Mouse (Mus musculus): ENCODE data around the gene Krt12. TPM values are rescaled to one million over a fixed set of nuclear protein-coding genes. Genes with fewer than 3 reads are reported as not detected.
A peak's percentile ranks its signal among the peaks of the same experiment; 100 is the strongest.

Krt12 gene
- polyA plus RNA-seq, 1 experiment from 2014 or later: not detected

- WGBS: 82% methylated on average over 2 of the region's 2 CpGs
- no peak for ATAC-seq (ENCODE audit: low FRiP score, low read depth)
- Histone ChIP-seq H3K36me3 (no peaks in the 10 kb centered on the region), H3K9ac (no peak overlapping the region), H3K9me3 (no peaks in the 10 kb centered on the region), H3K4me2 (replicated peaks) (no peak overlapping the region), H3K4me3 (no peak overlapping the region), H3K4me1 (no peaks in the 10 kb centered on the region), H3K27ac (no peak overlapping the region), H3K27me3 (peaks cover 14% of the 10 kb centered on the region; the same call in 1 of the 2 replicates)
Observed at GRCm38 (mm10) chr11:99396661-99397060, 25.4 kb downstream of the Krt12 start.

- no peak overlapping the region for H3K4me3 ChIP-seq
- no peak overlapping the region for H3K4me2 ChIP-seq (replicated peaks)
- H3K27ac ChIP-seq: no peak overlapping the region
- 32% methylated on average over 3 of the region's 3 CpGs for WGBS
- no peaks in the 10 kb centered on the region for H3K4me1 ChIP-seq
- ATAC-seq (ENCODE audit: low FRiP score, low read depth): no peak
- peaks cover 14% of the 10 kb centered on the region; the same call in 1 of the 2 replicates for H3K27me3 ChIP-seq
- H3K9me3 ChIP-seq: no peaks in the 10 kb centered on the region
- no peak overlapping the region for H3K9ac ChIP-seq
- H3K36me3 ChIP-seq: no peaks in the 10 kb centered on the region
Observed at GRCm38 (mm10) chr11:99396034-99396433, 26.0 kb downstream of the Krt12 start.

GRCm38 (mm10) chr11:99392492-99392891 lies 29.6 kb downstream of the Krt12 start:
- no peaks in the 10 kb centered on the region for H3K4me1 ChIP-seq
- H3K9ac ChIP-seq: no peak overlapping the region
- H3K27ac ChIP-seq: no peak overlapping the region
- no peaks in the 10 kb centered on the region for H3K36me3 ChIP-seq
- H3K9me3 ChIP-seq: no peaks in the 10 kb centered on the region
- H3K4me3 ChIP-seq: no peak overlapping the region
- no peaks in the 10 kb centered on the region; the same call in 1 of the 2 replicates for H3K27me3 ChIP-seq
- WGBS: 86% methylated on average over 10 of the region's 10 CpGs
- ATAC-seq (ENCODE audit: low FRiP score, low read depth): no peak
- no peak overlapping the region for H3K4me2 ChIP-seq (replicated peaks)

- 79% methylated on average over 6 of the region's 6 CpGs for WGBS
- H3K4me3 ChIP-seq: no peak overlapping the region
- ATAC-seq (ENCODE audit: low FRiP score, low read depth): no peak
- H3K27ac ChIP-seq: no peak overlapping the region
- peaks cover 5% of the 10 kb centered on the region; the same call in 1 of the 2 replicates for H3K4me1 ChIP-seq
- no peaks in the 10 kb centered on the region for H3K9me3 ChIP-seq
- no peaks in the 10 kb centered on the region; the same call in 1 of the 2 replicates for H3K27me3 ChIP-seq
- H3K4me2 ChIP-seq (replicated peaks): no peak overlapping the region
- no peak overlapping the region for H3K9ac ChIP-seq
- H3K36me3 ChIP-seq: no peaks in the 10 kb centered on the region
Observed at GRCm38 (mm10) chr11:99391375-99391774, 30.7 kb downstream of the Krt12 start.

- Histone ChIP-seq H3K9ac (no peak overlapping the region), H3K27me3 (no peaks in the 10 kb centered on the region; the same call in 1 of the 2 replicates), H3K27ac (no peak overlapping the region), H3K4me1 (peaks cover 5% of the 10 kb centered on the region; the same call in 1 of the 2 replicates), H3K36me3 (no peaks in the 10 kb centered on the region), H3K4me2 (replicated peaks) (no peak overlapping the region), H3K9me3 (no peaks in the 10 kb centered on the region), H3K4me3 (no peak overlapping the region)
- ATAC-seq (ENCODE audit: low FRiP score, low read depth): no peak
- 76% methylated on average over 7 of the region's 7 CpGs for WGBS
Observed at GRCm38 (mm10) chr11:99390866-99391265, 31.2 kb downstream of the Krt12 start.

GRCm38 (mm10) chr11:99389264-99389663 lies 32.8 kb downstream of the Krt12 start, which contains the start of gene Krt10:
Krt10 (minus strand) TSS chr11:99389364.
- no peak for ATAC-seq (ENCODE audit: low FRiP score, low read depth)
- Histone ChIP-seq H3K9me3 (no peaks in the 10 kb centered on the region), H3K4me3 (no peak within 1 kb of the TSS), H3K27me3 (peaks cover 1% of the 10 kb centered on the region; the same call in 1 of the 2 replicates), H3K4me2 (replicated peaks) (no peak within 1 kb of the TSS), H3K36me3 (no peaks in the 10 kb centered on the region), H3K9ac (no peak within 1 kb of the TSS; the same call in 1 of the 2 replicates), H3K4me1 (peaks cover 5% of the 10 kb centered on the region; the same call in 1 of the 2 replicates), H3K27ac (no peak within 1 kb of the TSS)
- 82% methylated on average over 4 of the region's 4 CpGs for WGBS

GRCm38 (mm10) chr11:99388661-99389060 lies 33.4 kb downstream of the Krt12 start:
- Histone ChIP-seq H3K4me2 (replicated peaks) (no peak overlapping the region), H3K9me3 (no peaks in the 10 kb centered on the region), H3K27ac (no peak overlapping the region), H3K4me3 (no peak overlapping the region), H3K4me1 (peaks cover 5% of the 10 kb centered on the region; the same call in 1 of the 2 replicates), H3K36me3 (no peaks in the 10 kb centered on the region), H3K9ac (no peak overlapping the region), H3K27me3 (peaks cover 3% of the 10 kb centered on the region; the same call in 1 of the 2 replicates)
- 92% methylated on average over 18 of the region's 18 CpGs for WGBS
- no peak for ATAC-seq (ENCODE audit: low FRiP score, low read depth)

- H3K4me1 ChIP-seq: peaks cover 5% of the 10 kb centered on the region; the same call in 1 of the 2 replicates
- H3K9me3 ChIP-seq: no peaks in the 10 kb centered on the region
- peak overlapping the region; percentile 60 for H3K4me3 ChIP-seq
- H3K9ac ChIP-seq: peak overlapping the region; percentile 84
- H3K27ac ChIP-seq: peak overlapping the region; percentile 98
- H3K4me2 ChIP-seq (replicated peaks): peak overlapping the region; percentile 72
- WGBS: under 1% methylated on average over 70 of the region's 71 CpGs
- H3K27me3 ChIP-seq: peaks cover 17% of the 10 kb centered on the region
- ATAC-seq (ENCODE audit: low FRiP score, low read depth): peak; percentile 91
- H3K36me3 ChIP-seq: no peaks in the 10 kb centered on the region
Observed at GRCm38 (mm10) chr11:99385813-99386721, 36.0 kb downstream of the Krt12 start.

- no peaks in the 10 kb centered on the region for H3K36me3 ChIP-seq
- no peaks in the 10 kb centered on the region for H3K4me1 ChIP-seq
- no peak overlapping the region for H3K27ac ChIP-seq
- H3K9me3 ChIP-seq: no peaks in the 10 kb centered on the region
- no peak overlapping the region for H3K4me2 ChIP-seq (replicated peaks)
- no peak overlapping the region for H3K4me3 ChIP-seq
- WGBS: 16% methylated on average over 5 of the region's 5 CpGs
- ATAC-seq (ENCODE audit: low FRiP score, low read depth): no peak
- H3K9ac ChIP-seq: no peak overlapping the region
- H3K27me3 ChIP-seq: peaks cover 17% of the 10 kb centered on the region
Observed at GRCm38 (mm10) chr11:99379568-99379967, 42.5 kb downstream of the Krt12 start.

GRCm38 (mm10) chr11:99374803-99375202 lies 47.3 kb downstream of the Krt12 start, which contains the start of gene Krt28:
Krt28 (minus strand) TSS chr11:99374903.
- Histone ChIP-seq H3K9ac (no peak within 1 kb of the TSS), H3K4me1 (no peaks in the 10 kb centered on the region), H3K4me2 (replicated peaks) (no peak within 1 kb of the TSS), H3K9me3 (no peaks in the 10 kb centered on the region), H3K36me3 (no peaks in the 10 kb centered on the region), H3K27me3 (no peaks in the 10 kb centered on the region), H3K27ac (no peak within 1 kb of the TSS), H3K4me3 (no peak within 1 kb of the TSS)
- no peak for ATAC-seq (ENCODE audit: low FRiP score, low read depth)
- WGBS: 82% methylated on average over 13 of the region's 13 CpGs

- no peaks in the 10 kb centered on the region for H3K9me3 ChIP-seq
- no peak overlapping the region for H3K4me3 ChIP-seq
- no peaks in the 10 kb centered on the region for H3K27me3 ChIP-seq
- no peak for ATAC-seq (ENCODE audit: low FRiP score, low read depth)
- H3K36me3 ChIP-seq: no peaks in the 10 kb centered on the region
- H3K27ac ChIP-seq: no peak overlapping the region
- WGBS: 88% methylated on average over 8 of the region's 8 CpGs
- H3K4me2 ChIP-seq (replicated peaks): no peak overlapping the region
- no peak overlapping the region for H3K9ac ChIP-seq
- H3K4me1 ChIP-seq: no peaks in the 10 kb centered on the region
Observed at GRCm38 (mm10) chr11:99369853-99370451, 52.1 kb downstream of the Krt12 start.

GRCm38 (mm10) chr11:99369229-99369628 lies 52.8 kb downstream of the Krt12 start:
- WGBS: 7% methylated on average over 3 of the region's 3 CpGs
- Histone ChIP-seq H3K36me3 (no peaks in the 10 kb centered on the region), H3K9ac (no peak overlapping the region), H3K4me1 (no peaks in the 10 kb centered on the region), H3K4me2 (replicated peaks) (no peak overlapping the region), H3K4me3 (no peak overlapping the region), H3K27ac (no peak overlapping the region), H3K9me3 (no peaks in the 10 kb centered on the region), H3K27me3 (no peaks in the 10 kb centered on the region)
- ATAC-seq (ENCODE audit: low FRiP score, low read depth): no peak
